Mouse (Mus musculus): Measurements from ENCODE around the gene Fam20b. TPM values are rescaled to one million over a fixed set of nuclear protein-coding genes. Genes with fewer than 3 reads are reported as not detected.
A peak's percentile ranks its signal among the peaks of the same experiment; 100 is the strongest.

The Fam20b gene
- polyA plus RNA-seq (2015; fragmentation: Nextera tagmentation; extraction: Ambion mirVana) = 30.5 and 32.3 TPM in 2 replicates

DNA sequence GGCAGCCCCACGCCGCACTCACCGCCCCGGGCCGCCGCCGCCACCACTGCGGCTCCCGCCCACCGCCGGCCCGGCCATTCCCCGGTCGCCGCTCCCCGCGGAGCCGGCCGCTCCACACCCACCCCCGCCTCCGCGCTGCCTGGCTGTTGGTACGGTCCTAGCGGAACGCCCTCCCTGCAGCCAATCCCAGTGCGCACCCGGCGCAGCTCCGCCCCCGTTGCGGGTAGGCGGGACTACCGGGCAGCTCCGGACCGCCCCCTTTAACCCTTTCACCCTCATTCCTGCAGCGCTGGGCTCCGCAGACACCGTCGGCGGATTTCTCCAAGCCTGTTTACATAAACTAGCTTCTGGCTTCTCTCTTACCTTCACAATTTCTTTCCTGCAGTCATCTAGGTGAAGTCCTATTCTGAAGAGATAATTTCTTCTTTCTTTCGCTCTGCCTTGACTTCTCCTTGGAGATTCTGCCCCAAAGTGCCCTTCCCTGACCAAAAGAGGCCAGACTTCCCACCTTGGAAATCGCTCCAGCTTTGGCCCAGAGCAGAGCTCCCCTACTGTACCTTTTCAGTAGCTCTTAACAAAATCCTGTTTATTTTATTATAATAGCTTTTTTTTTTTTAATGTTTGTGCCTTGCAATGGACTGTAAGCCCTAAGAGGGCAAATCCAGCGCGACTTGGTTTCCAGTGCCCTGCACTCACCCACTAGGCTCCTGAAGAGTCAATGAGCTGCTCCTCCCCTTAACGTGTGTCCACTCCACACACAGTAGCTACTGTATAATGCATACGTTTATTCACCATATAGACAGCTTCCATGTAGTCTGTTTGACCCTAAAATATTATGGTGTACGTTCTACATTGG is at the start of gene Fam20b:
Gene Fam20b, minus strand, starts transcription at position 137 of the 856 bp plus-strand sequence.
- H3K27me3 ChIP-seq (ENCODE audit: insufficient read depth, low read length) = no peaks in the 10 kb centered on the region

DNA sequence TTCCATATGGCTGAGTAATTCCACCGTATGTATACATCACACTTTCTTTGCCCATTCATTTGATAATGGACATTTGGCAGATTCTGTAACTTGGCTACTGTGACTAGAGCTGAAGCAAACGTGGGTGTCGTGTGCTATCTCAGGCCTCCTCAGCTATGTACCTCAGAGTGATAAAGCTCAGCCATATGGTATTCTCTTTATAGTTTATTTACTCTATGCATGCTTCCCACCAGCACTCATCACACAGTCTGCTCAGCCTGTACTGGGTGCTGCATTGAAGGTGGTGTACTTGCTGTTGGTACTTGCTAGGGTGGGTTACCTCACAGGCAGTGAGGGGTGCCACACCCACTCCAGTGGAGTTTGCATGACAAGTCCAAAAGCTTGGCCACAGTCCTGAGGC is 46.4 kb upstream of the Fam20b start:
- 0 out of 2 replicates have a peak, but pooled peaks cover 6% of the 10 kb centered on the region for H3K9me3 ChIP-seq (replicated peaks; ENCODE audit: low read length)
- H3K4me1 ChIP-seq (replicated peaks; ENCODE audit: insufficient read depth, low read length) = no peaks in the 10 kb centered on the region
- 92% methylated on average over 3 of the region's 3 CpGs for WGBS
- no peak overlapping the region for H3K27ac ChIP-seq
- no peak overlapping the region for H3K9ac ChIP-seq (ENCODE audit: low read depth, low read length)
- DNase-seq (ENCODE audit: low spot score) (no peak), ATAC-seq (replicated peaks; ENCODE audit: low FRiP score, low read depth) (no peak)
- H3K27me3 ChIP-seq (ENCODE audit: insufficient read depth, low read length) = no peaks in the 10 kb centered on the region
- H3K36me3 ChIP-seq (ENCODE audit: insufficient read depth, low read length) = no peaks in the 10 kb centered on the region
- TF ChIP-seq CTCF (IDR thresholded peaks at IDR 0.05; ENCODE audit: low read depth) = no peak
- no peak overlapping the region for H3K4me3 ChIP-seq (replicated peaks; ENCODE audit: low read depth, low read length)
- H3K4me2 ChIP-seq (ENCODE audit: low read length) = no peak overlapping the region

More for the DNA sequence above, at the start of gene Fam20b:
- Histone ChIP-seq H3K4me2 (ENCODE audit: low read length) (peak within 1 kb of the TSS; percentile 79), H3K9ac (ENCODE audit: low read depth, low read length) (peak within 1 kb of the TSS; percentile 92), H3K9me3 (replicated peaks; ENCODE audit: low read length) (no peaks in the 10 kb centered on the region), H3K4me3 (replicated peaks; ENCODE audit: low read depth, low read length) (peak within 1 kb of the TSS; percentile 94), H3K27ac (peak within 1 kb of the TSS; percentile 98), H3K4me1 (replicated peaks; ENCODE audit: insufficient read depth, low read length) (no peaks in the 10 kb centered on the region), H3K36me3 (ENCODE audit: insufficient read depth, low read length) (0 out of 2 replicates have a peak, but pooled peaks cover 3% of the 10 kb centered on the region)
- WGBS = under 1% methylated on average over 44 of the region's 47 CpGs
- peak; percentile 95 for DNase-seq (ENCODE audit: low spot score)
- peak; percentile 96 for ATAC-seq (replicated peaks; ENCODE audit: low FRiP score, low read depth)
- no peak for TF ChIP-seq CTCF (IDR thresholded peaks at IDR 0.05; ENCODE audit: low read depth)

DNA sequence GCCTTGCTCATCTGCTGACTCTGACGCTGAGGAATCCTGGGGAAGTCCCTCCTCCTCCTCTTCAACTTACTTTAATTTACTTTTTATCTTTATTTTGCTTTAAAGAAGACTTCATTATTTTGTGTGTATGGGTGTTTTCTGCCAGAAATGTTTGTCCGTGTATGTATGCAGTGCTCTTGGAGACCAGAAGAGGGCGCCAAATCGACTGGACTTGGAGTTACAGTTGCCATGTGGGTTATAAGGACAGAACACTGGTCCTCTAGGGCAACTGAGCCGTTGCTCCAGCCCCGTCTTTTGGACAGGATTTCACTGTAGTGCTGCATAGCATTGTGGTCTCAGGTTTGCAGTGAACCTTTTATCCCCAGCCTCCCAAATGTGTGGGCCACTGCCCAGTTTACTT is 45.7 kb upstream of the Fam20b start:
- no peaks in the 10 kb centered on the region for H3K36me3 ChIP-seq (ENCODE audit: insufficient read depth, low read length)
- 77% methylated on average over 6 of the region's 6 CpGs for WGBS
- H3K4me1 ChIP-seq (replicated peaks; ENCODE audit: insufficient read depth, low read length) = no peaks in the 10 kb centered on the region
- H3K9me3 ChIP-seq (replicated peaks; ENCODE audit: low read length) = 0 out of 2 replicates have a peak, but pooled peaks cover 6% of the 10 kb centered on the region
- H3K4me2 ChIP-seq (ENCODE audit: low read length) = no peak overlapping the region
- H3K27me3 ChIP-seq (ENCODE audit: insufficient read depth, low read length) = no peaks in the 10 kb centered on the region
- no peak overlapping the region for H3K4me3 ChIP-seq (replicated peaks; ENCODE audit: low read depth, low read length)
- peak; percentile 25; the same call in 1 of the 2 replicates for TF ChIP-seq CTCF (IDR thresholded peaks at IDR 0.05; ENCODE audit: low read depth)
- H3K27ac ChIP-seq = no peak overlapping the region
- DNase-seq (ENCODE audit: low spot score) = no peak
- no peak overlapping the region for H3K9ac ChIP-seq (ENCODE audit: low read depth, low read length)
- ATAC-seq (replicated peaks; ENCODE audit: low FRiP score, low read depth) = no peak

DNA sequence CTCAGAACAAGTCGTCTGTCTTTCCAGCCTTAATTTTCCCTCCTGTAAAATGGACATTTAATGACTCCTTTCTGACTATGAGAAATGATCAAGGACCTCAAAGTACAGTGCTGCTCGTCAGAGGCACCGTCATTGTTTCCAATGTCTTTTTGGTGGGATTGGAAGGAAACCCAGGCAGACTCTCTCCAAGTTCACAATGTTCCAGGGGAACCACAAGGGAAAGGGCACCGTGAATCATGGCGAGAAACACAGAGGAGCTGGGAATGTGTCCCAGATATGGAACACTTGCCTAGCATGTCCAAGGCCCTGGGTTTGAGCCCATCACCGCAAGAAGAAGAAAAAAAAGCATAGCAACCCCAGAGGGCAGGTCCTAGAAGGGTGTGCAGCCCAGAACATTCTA is 44.4 kb upstream of the Fam20b start:
- no peaks in the 10 kb centered on the region for H3K4me1 ChIP-seq (replicated peaks; ENCODE audit: insufficient read depth, low read length)
- ATAC-seq (replicated peaks; ENCODE audit: low FRiP score, low read depth) (no peak), DNase-seq (ENCODE audit: low spot score) (no peak)
- no peaks in the 10 kb centered on the region for H3K27me3 ChIP-seq (ENCODE audit: insufficient read depth, low read length)
- TF ChIP-seq CTCF (IDR thresholded peaks at IDR 0.05; ENCODE audit: low read depth) = no peak
- H3K27ac ChIP-seq = no peak overlapping the region
- no peak overlapping the region for H3K4me2 ChIP-seq (ENCODE audit: low read length)
- H3K4me3 ChIP-seq (replicated peaks; ENCODE audit: low read depth, low read length) = no peak overlapping the region
- WGBS = 85% methylated on average over 6 of the region's 6 CpGs
- H3K36me3 ChIP-seq (ENCODE audit: insufficient read depth, low read length) = no peaks in the 10 kb centered on the region
- H3K9ac ChIP-seq (ENCODE audit: low read depth, low read length) = no peak overlapping the region
- 0 out of 2 replicates have a peak, but pooled peaks cover 6% of the 10 kb centered on the region for H3K9me3 ChIP-seq (replicated peaks; ENCODE audit: low read length)

DNA sequence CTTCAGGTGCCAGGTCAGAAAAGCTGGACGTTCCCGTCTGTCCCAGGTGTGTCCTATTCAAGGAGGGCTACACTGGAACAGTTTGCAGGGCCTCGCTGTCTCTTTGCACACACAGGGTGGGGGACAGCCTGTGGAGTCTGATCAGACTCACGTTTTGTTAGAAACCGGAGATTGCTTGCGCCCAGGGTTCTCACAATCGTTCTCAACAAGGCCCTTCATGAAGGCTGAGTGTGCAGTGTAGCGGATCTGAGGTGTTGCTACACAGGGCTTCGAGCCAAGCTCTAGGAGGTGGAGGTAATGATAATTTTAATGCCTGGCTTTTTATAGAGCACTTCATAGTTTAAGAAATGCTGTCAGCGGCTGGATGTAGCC is 42.5 kb upstream of the Fam20b start:
- no peak overlapping the region for H3K27ac ChIP-seq
- ATAC-seq (replicated peaks; ENCODE audit: low FRiP score, low read depth) = no peak

DNA sequence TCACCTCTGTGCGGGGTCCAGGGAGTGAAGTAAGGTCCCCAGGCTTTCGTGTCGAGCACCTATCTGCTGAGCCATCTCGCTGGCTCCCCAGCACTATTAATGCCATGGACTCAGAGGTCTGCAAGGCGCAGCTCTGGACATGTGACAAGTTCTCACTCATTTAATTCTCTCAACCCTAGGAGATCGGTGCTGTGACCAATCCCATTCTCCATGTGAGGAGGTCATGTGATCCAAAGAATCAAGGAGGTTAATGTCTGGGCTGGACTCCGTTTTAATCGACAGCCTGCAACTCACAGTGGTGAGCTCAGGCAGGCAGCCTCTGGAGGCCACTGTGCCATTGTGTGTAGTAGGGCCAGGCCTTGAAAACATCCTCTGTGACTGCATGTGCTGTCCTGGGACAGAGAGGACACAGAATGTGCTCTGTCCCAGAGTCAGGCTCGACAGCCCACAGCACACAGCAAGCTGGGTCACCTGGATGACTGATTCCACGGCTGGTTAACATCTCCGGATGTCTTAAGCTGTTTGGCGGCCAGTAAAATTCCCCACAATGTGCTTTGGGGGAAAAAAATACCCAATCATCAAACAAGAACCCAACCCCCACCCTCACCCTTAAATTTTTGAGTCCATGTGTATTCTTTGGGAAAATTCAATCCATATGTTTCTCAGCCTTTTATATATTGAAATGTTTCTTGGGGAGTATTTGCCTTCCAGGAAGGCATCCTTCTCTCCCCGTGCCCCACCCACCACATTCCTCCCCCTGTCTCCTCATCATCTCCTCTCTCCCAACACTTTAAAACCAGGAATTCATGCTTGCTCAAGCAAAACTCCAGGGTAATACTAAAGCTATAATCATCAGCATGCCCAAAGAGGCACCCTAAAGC is 41.9 kb upstream of the Fam20b start:
- DNase-seq (ENCODE audit: low spot score) = no peak
- H3K27ac ChIP-seq = no peak overlapping the region; the same call in 1 of the 2 replicates
- no peak overlapping the region for H3K4me2 ChIP-seq (ENCODE audit: low read length)
- no peak overlapping the region for H3K9ac ChIP-seq (ENCODE audit: low read depth, low read length)
- no peaks in the 10 kb centered on the region for H3K9me3 ChIP-seq (replicated peaks; ENCODE audit: low read length)
- H3K4me1 ChIP-seq (replicated peaks; ENCODE audit: insufficient read depth, low read length) = no peaks in the 10 kb centered on the region
- peak; percentile 46; the same call in 1 of the 2 replicates for ATAC-seq (replicated peaks; ENCODE audit: low FRiP score, low read depth)
- TF ChIP-seq CTCF (IDR thresholded peaks at IDR 0.05; ENCODE audit: low read depth) = no peak
- no peaks in the 10 kb centered on the region for H3K36me3 ChIP-seq (ENCODE audit: insufficient read depth, low read length)
- no peaks in the 10 kb centered on the region for H3K27me3 ChIP-seq (ENCODE audit: insufficient read depth, low read length)
- H3K4me3 ChIP-seq (replicated peaks; ENCODE audit: low read depth, low read length) = no peak overlapping the region
- 58% methylated on average over 13 of the region's 13 CpGs for WGBS

More for the DNA sequence above, 42.5 kb upstream of the Fam20b start:
- Histone ChIP-seq H3K27me3 (ENCODE audit: insufficient read depth, low read length) (no peaks in the 10 kb centered on the region), H3K36me3 (ENCODE audit: insufficient read depth, low read length) (no peaks in the 10 kb centered on the region), H3K9ac (ENCODE audit: low read depth, low read length) (no peak overlapping the region), H3K9me3 (replicated peaks; ENCODE audit: low read length) (no peaks in the 10 kb centered on the region), H3K4me3 (replicated peaks; ENCODE audit: low read depth, low read length) (no peak overlapping the region), H3K4me1 (replicated peaks; ENCODE audit: insufficient read depth, low read length) (no peaks in the 10 kb centered on the region), H3K4me2 (ENCODE audit: low read length) (no peak overlapping the region)
- no peak for DNase-seq (ENCODE audit: low spot score)
- no peak for TF ChIP-seq CTCF (IDR thresholded peaks at IDR 0.05; ENCODE audit: low read depth)
- WGBS = 47% methylated on average over 10 of the region's 10 CpGs
